Mouse (Mus musculus): ENCODE measurements around the gene Gm21454.
"Not testable (repeated sequence)": the region's sequence is repeated elsewhere in the genome, so short reads cannot be mapped to it uniquely, and the experiment has no call there.

Gene Gm21454

DNA sequence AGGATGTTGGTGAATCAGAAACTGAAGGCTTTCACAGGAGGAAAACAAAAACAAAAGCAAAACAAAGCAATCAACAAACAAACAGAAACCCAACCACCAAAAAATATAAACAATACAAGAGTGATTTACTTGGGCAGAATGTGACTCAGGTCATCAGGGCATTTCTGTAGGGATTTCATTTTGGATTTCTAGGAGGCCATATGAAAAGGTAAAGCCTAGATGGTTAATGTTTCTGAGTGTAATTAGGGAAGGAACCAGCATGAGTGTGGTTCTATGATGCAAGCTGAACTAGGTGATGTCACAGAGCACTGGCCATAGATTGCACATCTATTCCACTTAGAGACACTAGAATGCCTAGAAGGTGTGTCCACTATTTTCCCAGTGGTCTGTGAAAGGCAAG, at the start of gene Gm21454, which contains the start of gene Gm21440:
Gene Gm21454 (plus strand): TSS at position 352 of the 400 bp plus-strand sequence.
Gene Gm21440 (plus strand): TSS at position 301 of the 400 bp plus-strand sequence.
- DNase-seq (ENCODE audit: low spot score) = not testable (repeated sequence)

DNA sequence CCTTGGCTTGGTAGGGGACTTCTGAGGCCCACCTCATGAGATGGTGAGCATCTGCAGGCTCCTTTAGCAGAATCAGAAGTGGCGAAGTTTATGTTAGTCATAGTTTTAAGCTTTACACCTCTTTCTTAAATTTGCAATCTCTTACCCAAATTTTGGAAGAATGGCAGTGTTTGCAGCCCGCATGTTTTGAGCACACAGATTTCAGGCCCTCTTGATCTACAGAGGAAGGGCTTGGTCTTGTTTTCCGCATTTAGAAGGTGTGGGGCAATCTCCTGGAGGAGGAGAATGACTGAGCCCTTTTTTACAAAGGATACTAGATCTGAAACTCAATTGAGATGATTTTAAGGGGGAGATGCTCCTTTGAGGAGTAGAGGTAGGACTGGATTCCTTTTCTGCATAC, 28.4 kb upstream of the Gm21454 start, which contains the start of gene Gm21828:
Gene Gm21828 (minus strand): TSS at position 101 of the 400 bp plus-strand sequence.
- DNase-seq (ENCODE audit: low spot score) = not testable (repeated sequence)

DNA sequence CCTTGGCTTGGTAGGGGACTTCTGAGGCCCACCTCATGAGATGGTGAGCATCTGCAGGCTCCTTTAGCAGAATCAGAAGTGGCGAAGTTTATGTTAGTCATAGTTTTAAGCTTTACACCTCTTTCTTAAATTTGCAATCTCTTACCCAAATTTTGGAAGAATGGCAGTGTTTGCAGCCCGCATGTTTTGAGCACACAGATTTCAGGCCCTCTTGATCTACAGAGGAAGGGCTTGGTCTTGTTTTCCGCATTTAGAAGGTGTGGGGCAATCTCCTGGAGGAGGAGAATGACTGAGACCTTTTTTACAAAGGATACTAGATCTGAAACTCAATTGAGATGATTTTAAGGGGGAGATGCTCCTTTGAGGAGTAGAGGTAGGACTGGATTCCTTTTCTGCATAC, 96.7 kb downstream of the Gm21454 start, which contains the start of gene Gm21725:
Gene Gm21725 (minus strand): TSS at position 101 of the 400 bp plus-strand sequence.
- DNase-seq (ENCODE audit: low spot score) = not testable (repeated sequence)
